In the genomic region with DNA sequence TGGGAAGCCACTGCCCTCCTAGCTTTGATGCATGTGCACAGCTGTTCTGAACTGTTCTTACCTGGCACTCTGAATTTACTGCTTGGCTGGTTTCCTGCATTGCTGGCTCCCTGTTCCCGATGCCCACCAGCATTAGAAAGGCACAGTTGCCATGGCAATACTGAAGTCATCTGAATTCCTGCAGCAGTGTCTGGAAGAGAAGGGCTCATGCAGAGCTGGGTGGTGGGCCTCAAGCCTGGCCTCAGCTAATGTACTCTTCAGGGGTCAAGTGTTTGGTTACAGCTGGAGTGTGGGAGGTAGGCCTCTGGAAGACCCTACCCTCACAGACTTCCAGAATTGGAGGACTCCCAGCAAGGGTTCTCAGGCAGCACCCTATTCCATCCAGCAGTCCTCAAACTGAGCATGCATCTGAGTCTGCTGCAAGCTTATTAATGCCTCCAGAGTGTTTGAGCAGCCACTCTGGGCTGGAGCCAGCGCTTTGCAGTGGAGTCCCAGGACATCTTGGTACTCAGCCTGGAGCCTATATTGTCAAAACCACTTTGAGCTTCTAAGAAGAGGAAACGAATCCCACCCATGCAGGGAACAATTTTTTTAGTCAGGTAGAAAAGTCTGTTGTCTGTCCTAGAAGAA, we compare ENCODE assay signal across 14 mouse cellular contexts. TPM values are rescaled to one million over a fixed set of nuclear protein-coding genes. Genes with fewer than 3 reads are reported as not detected.
A peak's percentile ranks its signal among the peaks of the same experiment; 100 is the strongest.
DNase-seq lines count a peak whose midpoint lies in the region; ATAC-seq and TF ChIP-seq lines count a peak whose summit lies in the region.
"Had no signal": no experiment of that assay in that cellular context is flagged by ENCODE, and none has a peak within 500 bp of the region (broad histone marks: within the 10 kb centered on the region; RNA-seq: fewer than 3 reads in every experiment).

No protein-coding gene starts in this region.

- H3K9ac ChIP-seq in midbrain, postnatal 0 days (replicated peaks; ENCODE audit: low read length, poor library complexity, severe bottlenecking) = no peak overlapping the region
- H3K9ac ChIP-seq: embryonic facial prominence, embryonic 12.5 days; liver, embryonic 13.5 days; midbrain, embryonic 12.5 days had no signal

- H3K4me2 ChIP-seq in midbrain, postnatal 0 days (ENCODE audit: low read depth, low read length, poor library complexity, severe bottlenecking) = no peak overlapping the region
- H3K4me2 ChIP-seq: embryonic facial prominence, embryonic 12.5 days; liver, embryonic 13.5 days; midbrain, embryonic 12.5 days had no signal

- DNase-seq in layer of hippocampus, adult 2 months (ENCODE audit: low spot score in 2 of 2) = no peak
- DNase-seq in layer of hippocampus, adult 8-10 months (ENCODE audit: low spot score in 2 of 2) = no peak
- peak; percentile 35 for DNase-seq in embryo, embryonic 10.5 days (ENCODE audit: low spot score)
- no peak for DNase-seq in hindbrain, embryonic 10.5 days (ENCODE audit: low spot score)
- peak; percentile 69 for DNase-seq in midbrain, postnatal 0 days (ENCODE audit: low spot score)
- no peak for DNase-seq in spleen, adult 18-20 months
- DNase-seq in right cerebral cortex, postnatal 4 days = no peak
- DNase-seq in cerebellum, adult 18-20 months = no peak
- DNase-seq: heart, adult 2 months; kidney, adult 9 months; liver, embryonic 13.5 days; thymus, postnatal 36 days had no signal

- ATAC-seq in midbrain, postnatal 0 days (ENCODE audit: low FRiP score) = no peak

- no peaks in the 10 kb centered on the region for H3K27me3 ChIP-seq in hindbrain, embryonic 10.5 days (ENCODE audit: insufficient read depth, poor library complexity, severe bottlenecking)
- no peaks in the 10 kb centered on the region for H3K27me3 ChIP-seq in midbrain, postnatal 0 days (ENCODE audit: insufficient read depth, low read length)
- H3K27me3 ChIP-seq: embryonic facial prominence, embryonic 12.5 days; liver, embryonic 13.5 days; midbrain, embryonic 12.5 days had no signal

- H3K4me1 ChIP-seq in hindbrain, embryonic 10.5 days (replicated peaks) = peaks cover 70% of the 10 kb centered on the region
- peaks cover 40% of the 10 kb centered on the region for H3K4me1 ChIP-seq in midbrain, postnatal 0 days (ENCODE audit: insufficient read depth, low read length)

- 52% methylated on average over 3 of the region's 3 CpGs for WGBS in hindbrain, embryonic 10.5 days
- WGBS in midbrain, postnatal 0 days = 36% methylated on average over 3 of the region's 3 CpGs

- no peak for TF ChIP-seq CTCF in layer of hippocampus, adult 2 months (conservative IDR thresholded peaks at IDR 0.05)
- no peak for TF ChIP-seq CTCF in midbrain, postnatal 0 days (IDR thresholded peaks at IDR 0.05)

- H3K4me3 ChIP-seq in layer of hippocampus, adult 2 months = no peak overlapping the region
- H3K4me3 ChIP-seq in hindbrain, embryonic 10.5 days = no peak overlapping the region
- H3K4me3 ChIP-seq in midbrain, postnatal 0 days (ENCODE audit: low read depth, low read length) = no peak overlapping the region
- H3K4me3 ChIP-seq: embryonic facial prominence, embryonic 12.5 days; heart, adult 2 months; liver, embryonic 13.5 days; midbrain, embryonic 12.5 days had no signal

- peak overlapping the region; percentile 92 for H3K27ac ChIP-seq in layer of hippocampus, adult 2 months
- H3K27ac ChIP-seq in hindbrain, embryonic 10.5 days = peak overlapping the region; percentile 62
- H3K27ac ChIP-seq in midbrain, postnatal 0 days (ENCODE audit: low read depth, low read length) = peak overlapping the region; percentile 71
- H3K27ac ChIP-seq: heart, adult 2 months; liver, embryonic 13.5 days; midbrain, embryonic 12.5 days had no signal

- H3K9me3 ChIP-seq in hindbrain, embryonic 10.5 days = no peaks in the 10 kb centered on the region
- no peaks in the 10 kb centered on the region for H3K9me3 ChIP-seq in midbrain, postnatal 0 days (ENCODE audit: low read length)
- H3K9me3 ChIP-seq: embryonic facial prominence, embryonic 12.5 days; liver, embryonic 13.5 days; midbrain, embryonic 12.5 days had no signal

- H3K36me3 ChIP-seq in hindbrain, embryonic 10.5 days = no peaks in the 10 kb centered on the region
- H3K36me3 ChIP-seq in midbrain, postnatal 0 days (ENCODE audit: insufficient read depth, low read length) = no peaks in the 10 kb centered on the region
- H3K36me3 ChIP-seq: embryonic facial prominence, embryonic 12.5 days; liver, embryonic 13.5 days; midbrain, embryonic 12.5 days had no signal

RNA-seq across cellular contexts. Expression of a gene that starts 22.5 kb away (rescaled TPM):
- 10 to 100 TPM; 70.3 to 82.5 TPM for total RNA-seq in layer of hippocampus, adult 2 months (2021)
- 10 to 100 TPM; 74.0 to 91.8 (median 80.6) TPM for total RNA-seq in layer of hippocampus, adult 8-10 months (2022)
- 114 and 127 TPM in 2 replicates for polyA plus RNA-seq in hindbrain, embryonic 10.5 days (2016; fragmentation: Nextera tagmentation; extraction: Ambion mirVana)
- total RNA-seq in midbrain, postnatal 0 days (2014; rRNA removed) = 88.5 and 101 TPM in 2 replicates
- 106 and 130 TPM in 2 replicates for polyA plus RNA-seq in midbrain, postnatal 0 days (2015; fragmentation: Nextera tagmentation; extraction: Ambion mirVana)

Comparison
In these comparisons a context has a peak if more than half of its experiments do, and no peak if none do; other contexts are left out.
1. DNase-seq: peak in embryo, embryonic 10.5 days (single experiment) and midbrain, postnatal 0 days (single experiment); none in layer of hippocampus, adult 2 months (0 of 2), layer of hippocampus, adult 8-10 months (0 of 2), hindbrain, embryonic 10.5 days (single experiment), spleen, adult 18-20 months (0 of 2), right cerebral cortex, postnatal 4 days (single experiment) and cerebellum, adult 18-20 months (0 of 2).
2. Peak in every context shown above with its lines, with median percentiles within 50 percentile points of each other: H3K27ac ChIP-seq.